Mouse (Mus musculus): ENCODE data around the gene Ecm1. TPM values are rescaled to one million over a fixed set of nuclear protein-coding genes. Genes with fewer than 3 reads are reported as not detected.

Ecm1 gene
- polyA plus RNA-seq, 1 experiment from 2014 or later: 6.6 TPM

DNA sequence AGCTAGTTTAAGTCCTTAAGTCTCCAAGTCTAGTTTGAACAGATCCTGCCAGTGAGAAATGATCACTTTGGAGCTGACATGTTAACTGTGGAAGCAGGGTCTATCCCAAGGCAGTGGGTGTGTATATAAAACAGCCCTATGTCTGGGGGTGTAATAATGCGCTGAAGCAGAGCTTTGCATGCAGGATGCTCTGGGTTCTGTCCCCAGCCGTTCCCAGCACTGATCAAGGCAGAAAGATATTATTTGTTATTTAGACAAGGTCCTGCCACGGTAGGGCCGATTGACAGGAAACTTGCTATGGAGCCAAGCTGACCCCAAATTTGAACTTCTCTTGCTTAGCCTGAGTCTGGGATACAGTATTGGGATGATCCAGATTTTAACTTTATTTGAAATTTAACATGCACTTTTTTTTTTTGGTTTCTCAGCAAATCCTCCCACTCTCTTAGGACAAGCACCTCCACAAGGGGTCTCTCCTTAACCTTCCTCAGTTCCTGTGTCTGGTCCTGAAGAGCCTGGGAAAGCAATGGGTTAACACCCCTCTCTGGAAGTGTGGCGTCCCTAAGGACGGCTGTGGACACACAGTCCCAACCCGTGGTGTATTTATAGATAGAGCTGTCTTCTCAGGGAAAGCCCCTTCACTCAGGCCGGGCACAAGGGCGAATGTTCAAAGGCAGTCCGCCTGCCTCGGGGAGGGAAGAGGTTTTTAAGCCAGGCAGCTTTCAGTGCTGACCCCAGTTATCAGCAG is 50.0 kb downstream of the Ecm1 start:
- Histone ChIP-seq H3K4me2 (no peak overlapping the region; the same call in 1 of the 2 replicates), H3K27ac (peak overlapping the region; percentile 93), H3K4me3 (no peak overlapping the region), H3K4me1 (peaks cover 48% of the 10 kb centered on the region), H3K27me3 (no peaks in the 10 kb centered on the region), H3K36me3 (0 out of 2 replicates have a peak, but pooled peaks cover 5% of the 10 kb centered on the region), H3K9ac (0 out of 2 replicates have a peak overlapping the region, but pooled peaks have one; percentile 27), H3K9me3 (no peaks in the 10 kb centered on the region; the same call in 1 of the 2 replicates)
- no peak for ATAC-seq (ENCODE audit: insufficient number of reproducible peaks, insufficient read depth, low FRiP score, low TSS enrichment, low read depth)
- WGBS: 23% methylated on average over 11 of the region's 11 CpGs

DNA sequence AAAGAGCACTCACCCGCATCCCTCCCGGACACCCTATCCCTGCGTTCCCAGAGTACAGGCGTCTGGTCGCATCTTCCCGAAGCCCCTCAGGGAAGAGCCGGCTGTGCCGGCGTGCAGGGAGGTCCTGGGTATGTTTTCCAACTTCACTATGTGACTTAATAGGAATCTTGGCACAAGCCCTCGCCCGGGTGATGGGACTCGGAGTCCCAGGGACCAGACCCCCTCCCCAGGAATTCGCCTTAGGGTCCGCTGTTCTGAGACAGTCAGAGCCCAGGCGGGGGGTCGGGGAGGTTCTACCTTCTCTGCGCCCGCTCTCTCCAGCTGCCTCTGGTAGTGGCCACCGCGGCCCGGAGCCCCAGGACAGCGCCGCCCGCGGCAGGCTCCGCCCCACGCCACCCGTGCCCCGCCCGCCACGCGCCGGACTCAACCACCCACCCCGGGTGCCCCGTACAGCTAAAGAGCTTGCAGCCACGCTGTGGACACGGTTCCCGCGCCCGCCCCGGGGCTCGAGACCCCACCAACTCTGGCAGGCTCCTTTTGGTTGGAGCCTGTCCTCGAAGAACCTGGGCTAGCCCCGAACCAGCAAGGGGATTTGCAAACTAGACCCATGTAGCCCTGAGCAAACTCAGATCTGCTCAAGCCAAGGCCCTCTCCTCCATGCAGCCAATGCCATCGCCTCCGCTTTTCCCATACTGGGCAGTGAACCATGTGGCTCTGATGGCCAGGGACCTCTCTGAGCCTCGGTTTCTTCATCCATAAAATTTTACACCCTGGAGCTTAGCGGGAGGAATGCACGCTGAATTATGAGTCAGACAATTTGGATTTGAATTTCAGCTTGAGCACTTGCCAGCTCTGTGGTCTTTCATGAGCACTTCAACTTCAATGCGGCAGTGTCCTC is 51.6 kb downstream of the Ecm1 start, which contains the start of gene Adamtsl4:
Gene Adamtsl4, minus strand, starts transcription at position 394 of the 898 bp plus-strand sequence.
- Histone ChIP-seq H3K27ac (peak within 1 kb of the TSS; percentile 93), H3K36me3 (0 out of 2 replicates have a peak, but pooled peaks cover 5% of the 10 kb centered on the region), H3K4me2 (peak within 1 kb of the TSS; percentile 92), H3K9me3 (no peaks in the 10 kb centered on the region; the same call in 1 of the 2 replicates), H3K4me3 (peak within 1 kb of the TSS; percentile 43), H3K27me3 (no peaks in the 10 kb centered on the region), H3K4me1 (peaks cover 53% of the 10 kb centered on the region), H3K9ac (peak within 1 kb of the TSS; percentile 68)
- 2% methylated on average over 50 of the region's 50 CpGs for WGBS
- peak; percentile 43 for ATAC-seq (ENCODE audit: insufficient number of reproducible peaks, insufficient read depth, low FRiP score, low TSS enrichment, low read depth)

- Histone ChIP-seq H3K36me3 (0 out of 2 replicates have a peak, but pooled peaks cover 5% of the 10 kb centered on the region), H3K4me3 (peak overlapping the region; percentile 43), H3K27me3 (no peaks in the 10 kb centered on the region), H3K9ac (no peak overlapping the region), H3K4me2 (peak overlapping the region; percentile 92), H3K27ac (peak overlapping the region; percentile 93), H3K4me1 (peaks cover 55% of the 10 kb centered on the region), H3K9me3 (no peaks in the 10 kb centered on the region; the same call in 1 of the 2 replicates)
- WGBS: 8% methylated on average over 4 of the region's 4 CpGs
- ATAC-seq (ENCODE audit: insufficient number of reproducible peaks, insufficient read depth, low FRiP score, low TSS enrichment, low read depth): 0 out of 2 replicates have a peak, but pooled peaks have one; percentile 5
Observed at GRCm38 (mm10) chr3:95687168-95687523, 52.2 kb downstream of the Ecm1 start.

DNA sequence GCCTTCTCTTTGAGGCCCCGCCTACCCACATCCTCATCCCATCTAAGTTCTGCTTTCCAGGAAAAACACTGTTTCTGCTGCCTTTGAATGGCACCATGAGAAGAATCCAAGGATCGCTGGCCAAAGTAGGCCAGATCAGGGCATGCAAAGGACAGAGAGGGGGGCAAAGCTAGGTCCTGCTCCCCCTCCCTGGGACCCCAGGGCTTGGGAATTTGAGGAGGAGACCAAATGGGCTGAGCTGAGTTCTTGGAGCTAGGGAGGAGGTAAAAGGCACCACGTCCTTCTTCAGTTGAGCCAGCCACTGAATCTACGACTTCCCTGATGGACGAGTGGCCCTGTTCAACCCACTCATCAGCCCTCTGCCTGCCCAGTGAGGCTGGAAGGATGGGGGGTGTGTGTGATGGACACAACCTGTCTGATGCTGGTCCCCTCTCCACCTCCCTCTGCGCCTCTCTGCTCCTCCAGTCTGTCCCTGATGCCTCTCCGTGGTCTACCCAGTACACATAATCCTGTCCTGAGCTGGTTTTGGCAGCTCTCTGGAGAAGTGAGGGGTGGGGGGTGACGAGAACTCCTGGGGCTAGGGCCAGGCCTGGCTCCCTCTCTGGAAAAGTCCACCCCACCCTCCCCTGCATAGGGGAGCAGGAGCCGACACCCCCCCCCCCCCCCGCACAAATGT is 52.7 kb downstream of the Ecm1 start:
- 34% methylated on average over 10 of the region's 10 CpGs for WGBS
- Histone ChIP-seq H3K9me3 (no peaks in the 10 kb centered on the region; the same call in 1 of the 2 replicates), H3K9ac (no peak overlapping the region), H3K27ac (peak overlapping the region; percentile 93; the same call in 1 of the 2 replicates), H3K36me3 (0 out of 2 replicates have a peak, but pooled peaks cover 5% of the 10 kb centered on the region), H3K4me2 (peak overlapping the region; percentile 92), H3K27me3 (no peaks in the 10 kb centered on the region), H3K4me3 (no peak overlapping the region), H3K4me1 (peaks cover 60% of the 10 kb centered on the region)
- ATAC-seq (ENCODE audit: insufficient number of reproducible peaks, insufficient read depth, low FRiP score, low TSS enrichment, low read depth): peak; percentile 7; the same call in 1 of the 2 replicates

DNA sequence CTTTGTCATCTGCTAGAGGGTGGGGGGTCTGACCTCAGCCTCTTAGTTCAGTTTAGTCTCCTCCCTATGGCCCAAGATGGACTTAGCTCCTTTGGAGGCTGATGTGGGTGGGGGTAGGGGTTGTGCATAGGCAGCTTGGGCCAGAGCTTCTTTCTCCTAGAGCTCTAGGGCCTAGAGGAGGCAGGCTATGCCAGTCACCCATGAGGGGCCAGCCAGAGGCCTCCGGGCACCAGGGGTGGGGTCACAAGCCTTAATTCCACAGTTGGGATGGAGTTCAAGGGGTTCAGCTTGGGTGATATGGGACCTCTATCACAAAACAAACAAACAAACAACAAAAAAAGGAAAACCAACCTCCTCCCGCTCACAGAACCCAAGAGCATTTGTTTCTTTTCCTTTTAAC is 53.7 kb downstream of the Ecm1 start:
- H3K4me1 ChIP-seq: peaks cover 70% of the 10 kb centered on the region

DNA sequence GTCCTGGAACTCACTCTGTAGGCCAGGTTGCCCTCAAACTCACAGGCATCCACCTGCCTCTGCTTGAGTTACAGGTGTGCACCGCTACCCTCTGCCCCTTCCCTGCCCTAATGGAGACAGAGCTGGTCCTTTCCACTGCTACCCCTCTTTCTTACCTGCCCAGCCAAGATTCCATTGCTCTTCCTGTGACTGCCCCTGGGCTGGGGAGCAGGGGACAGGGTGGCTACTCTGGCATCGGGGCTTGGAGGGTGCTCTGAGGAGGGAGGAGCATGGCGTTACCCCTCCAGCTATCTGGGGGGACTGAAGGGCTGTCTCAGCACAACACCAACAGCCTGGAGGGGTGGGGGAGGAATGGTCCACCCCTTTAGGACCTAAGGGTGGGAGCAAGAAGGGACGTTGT is 54.1 kb downstream of the Ecm1 start:
- no peak overlapping the region for H3K9ac ChIP-seq
- peaks cover 69% of the 10 kb centered on the region for H3K4me1 ChIP-seq
- 0 out of 2 replicates have a peak overlapping the region, but pooled peaks have one; percentile 22 for H3K27ac ChIP-seq
- H3K4me3 ChIP-seq: no peak overlapping the region
- no peak for ATAC-seq (ENCODE audit: insufficient number of reproducible peaks, insufficient read depth, low FRiP score, low TSS enrichment, low read depth)
- H3K4me2 ChIP-seq: no peak overlapping the region
- no peaks in the 10 kb centered on the region for H3K36me3 ChIP-seq
- H3K9me3 ChIP-seq: no peaks in the 10 kb centered on the region
- H3K27me3 ChIP-seq: no peaks in the 10 kb centered on the region
- WGBS: 77% methylated on average over 4 of the region's 4 CpGs

More for the DNA sequence above, 53.7 kb downstream of the Ecm1 start:
- WGBS: 75% methylated on average over 2 of the region's 2 CpGs
- Histone ChIP-seq H3K4me2 (no peak overlapping the region), H3K9me3 (no peaks in the 10 kb centered on the region), H3K36me3 (no peaks in the 10 kb centered on the region), H3K9ac (no peak overlapping the region), H3K27ac (0 out of 2 replicates have a peak overlapping the region, but pooled peaks have one; percentile 22), H3K4me3 (no peak overlapping the region), H3K27me3 (no peaks in the 10 kb centered on the region)
- no peak for ATAC-seq (ENCODE audit: insufficient number of reproducible peaks, insufficient read depth, low FRiP score, low TSS enrichment, low read depth)

DNA sequence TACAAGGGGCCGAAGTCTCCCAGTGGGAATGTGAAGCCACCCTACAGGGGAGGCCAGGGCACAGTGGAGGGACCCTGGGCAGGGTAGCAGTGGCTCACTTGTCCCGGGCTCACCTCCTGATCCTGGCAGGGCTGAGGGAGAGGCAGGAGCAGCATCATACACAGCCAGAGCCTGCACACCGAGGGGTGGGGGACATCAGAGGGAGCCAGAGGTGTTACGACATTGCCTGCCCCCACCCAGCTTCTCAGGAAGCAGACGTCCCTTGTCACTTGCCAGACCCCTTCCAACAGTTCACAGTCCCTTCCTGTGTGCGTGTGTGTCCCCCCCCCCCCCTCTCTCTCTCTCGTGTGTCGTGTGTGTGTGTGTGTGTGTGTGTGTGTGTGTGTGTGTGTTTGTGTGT is 54.5 kb downstream of the Ecm1 start:
- Histone ChIP-seq H3K9me3 (no peaks in the 10 kb centered on the region), H3K27me3 (no peaks in the 10 kb centered on the region), H3K36me3 (0 out of 2 replicates have a peak, but pooled peaks cover 1% of the 10 kb centered on the region), H3K4me1 (peaks cover 65% of the 10 kb centered on the region), H3K9ac (no peak overlapping the region), H3K4me2 (no peak overlapping the region), H3K27ac (no peak overlapping the region), H3K4me3 (no peak overlapping the region)
- ATAC-seq (ENCODE audit: insufficient number of reproducible peaks, insufficient read depth, low FRiP score, low TSS enrichment, low read depth): no peak
- WGBS: 48% methylated on average over 5 of the region's 8 CpGs

Small RNA genes within 50 kb of the gene (microRNA-seq; reads per million reads assigned to microRNA genes)
- gene Mir7014: not detected

Other genes starting within 250 kb of the Ecm1 start
- 37.9 and 41.4 TPM in 2 replicates for gene Ctsk, start 240.3 kb downstream of the Ecm1 start, polyA plus RNA-seq (2015; fragmentation: Nextera tagmentation; extraction: Ambion mirVana)
- gene Ctss, start 212.8 kb downstream of the Ecm1 start, polyA plus RNA-seq (2015; fragmentation: Nextera tagmentation; extraction: Ambion mirVana): 11.8 and 12.6 TPM in 2 replicates
- not detected in 2 replicates for gene Hormad1, start 179.9 kb downstream of the Ecm1 start, polyA plus RNA-seq (2015; fragmentation: Nextera tagmentation; extraction: Ambion mirVana)
- gene Golph3l, start 150.6 kb downstream of the Ecm1 start, polyA plus RNA-seq (2015; fragmentation: Nextera tagmentation; extraction: Ambion mirVana): 30.2 and 32.3 TPM in 2 replicates
- 88.3 and 88.5 TPM in 2 replicates for gene Ensa, start 114.6 kb downstream of the Ecm1 start, polyA plus RNA-seq (2015; fragmentation: Nextera tagmentation; extraction: Ambion mirVana)
- gene Mcl1, start 80.8 kb downstream of the Ecm1 start, polyA plus RNA-seq (2015; fragmentation: Nextera tagmentation; extraction: Ambion mirVana): 45.4 and 47.7 TPM in 2 replicates
- 1.7 and 1.9 TPM in 2 replicates for gene Adamtsl4, start 51.7 kb downstream of the Ecm1 start, polyA plus RNA-seq (2015; fragmentation: Nextera tagmentation; extraction: Ambion mirVana)
- gene Tars2, start 20.6 kb upstream of the Ecm1 start, polyA plus RNA-seq (2015; fragmentation: Nextera tagmentation; extraction: Ambion mirVana): 47.3 and 47.9 TPM in 2 replicates
- gene Rprd2, start 79.3 kb upstream of the Ecm1 start, polyA plus RNA-seq (2015; fragmentation: Nextera tagmentation; extraction: Ambion mirVana): 25.4 and 28.3 TPM in 2 replicates
- gene Prpf3, start 116.3 kb upstream of the Ecm1 start, polyA plus RNA-seq (2015; fragmentation: Nextera tagmentation; extraction: Ambion mirVana): 52.6 and 60.9 TPM in 2 replicates
- gene Mrps21, start 131.9 kb upstream of the Ecm1 start, polyA plus RNA-seq (2015; fragmentation: Nextera tagmentation; extraction: Ambion mirVana): 295 and 350 TPM in 2 replicates
- 7.0 and 7.8 TPM in 2 replicates for gene Ciart, start 142.7 kb upstream of the Ecm1 start, polyA plus RNA-seq (2015; fragmentation: Nextera tagmentation; extraction: Ambion mirVana)
- gene BC028528, start 152.4 kb upstream of the Ecm1 start, polyA plus RNA-seq (2015; fragmentation: Nextera tagmentation; extraction: Ambion mirVana): 17.9 and 18.6 TPM in 2 replicates
- 29.6 and 32.3 TPM in 2 replicates for gene Aph1a, start 154.4 kb upstream of the Ecm1 start, polyA plus RNA-seq (2015; fragmentation: Nextera tagmentation; extraction: Ambion mirVana)
- gene Car14, start 165.1 kb upstream of the Ecm1 start, polyA plus RNA-seq (2015; fragmentation: Nextera tagmentation; extraction: Ambion mirVana): 14.5 and 16.6 TPM in 2 replicates
- 241 and 251 TPM in 2 replicates for gene Anp32e, start 189.7 kb upstream of the Ecm1 start, polyA plus RNA-seq (2015; fragmentation: Nextera tagmentation; extraction: Ambion mirVana)

Measured in embryonic facial prominence, embryonic 13.5 days (tissue).